Mouse (Mus musculus): ENCODE measurements around the gene Cnst. TPM values are rescaled to one million over a fixed set of nuclear protein-coding genes. Genes with fewer than 3 reads are reported as not detected.

Gene Cnst
- polyA plus RNA-seq, 1 experiment from 2014 or later: 22.6 TPM

DNA sequence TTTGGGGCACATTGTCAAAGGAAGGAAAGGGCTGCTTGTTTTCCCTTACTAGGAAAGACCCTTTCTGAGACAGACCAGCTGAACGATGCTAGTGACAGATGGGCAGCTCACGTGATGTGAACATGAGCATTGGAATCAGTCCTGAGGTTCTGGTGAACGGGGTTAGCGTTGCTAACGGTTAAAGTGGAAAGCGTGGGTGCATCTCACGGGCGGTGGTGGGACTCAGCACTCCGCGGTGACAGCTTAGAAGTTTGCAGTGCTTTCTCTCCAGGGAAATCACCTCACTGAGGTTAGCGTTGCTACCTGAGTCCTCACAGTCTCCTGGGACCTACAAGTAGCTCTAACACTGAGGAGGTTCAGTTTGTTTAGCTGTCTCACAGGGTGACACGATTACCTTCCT lies 45.5 kb downstream of the Cnst start:
- H3K9ac ChIP-seq (ENCODE audit: low read depth, low read length): no peak overlapping the region
- ATAC-seq (ENCODE audit: low FRiP score) (no peak), DNase-seq (ENCODE audit: low spot score) (no peak)
- H3K36me3 ChIP-seq (ENCODE audit: control insufficient read depth, insufficient read depth, low read length): no peaks in the 10 kb centered on the region
- no peak overlapping the region for H3K4me2 ChIP-seq (replicated peaks; ENCODE audit: low read depth, low read length)
- H3K27me3 ChIP-seq (ENCODE audit: control insufficient read depth, insufficient read depth, low read length): no peaks in the 10 kb centered on the region
- H3K27ac ChIP-seq (ENCODE audit: low read depth, low read length): no peak overlapping the region
- H3K4me3 ChIP-seq (ENCODE audit: low read depth, low read length): no peak overlapping the region
- H3K9me3 ChIP-seq (ENCODE audit: control insufficient read depth, low read length): no peaks in the 10 kb centered on the region
- WGBS: 81% methylated on average over 12 of the region's 12 CpGs
- no peaks in the 10 kb centered on the region for H3K4me1 ChIP-seq (replicated peaks; ENCODE audit: control insufficient read depth, insufficient read depth, low read length)

DNA sequence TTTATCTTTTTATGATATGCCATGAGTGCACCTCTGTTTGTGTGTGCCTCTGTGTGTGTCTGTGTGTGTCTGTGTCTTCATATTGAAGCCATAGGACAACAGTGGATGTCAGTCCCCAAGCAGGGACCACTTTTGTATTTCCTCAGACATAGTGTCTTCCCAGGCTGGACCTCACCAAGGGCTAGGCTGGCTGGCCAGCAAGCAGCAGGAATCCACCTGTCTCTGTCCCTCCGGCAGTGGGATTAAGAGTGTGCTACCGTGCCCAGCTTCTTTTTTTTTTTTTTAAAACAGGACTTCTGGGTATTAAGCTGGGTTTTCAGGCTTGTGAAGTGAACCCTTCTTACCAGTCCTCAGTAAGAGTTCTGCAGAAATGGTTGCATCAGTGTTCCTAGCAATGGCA lies 46.0 kb downstream of the Cnst start:
- Histone ChIP-seq H3K9me3 (ENCODE audit: control insufficient read depth, low read length) (no peaks in the 10 kb centered on the region), H3K27ac (ENCODE audit: low read depth, low read length) (no peak overlapping the region), H3K4me1 (replicated peaks; ENCODE audit: control insufficient read depth, insufficient read depth, low read length) (no peaks in the 10 kb centered on the region), H3K4me2 (replicated peaks; ENCODE audit: low read depth, low read length) (no peak overlapping the region), H3K4me3 (ENCODE audit: low read depth, low read length) (no peak overlapping the region), H3K9ac (ENCODE audit: low read depth, low read length) (no peak overlapping the region), H3K27me3 (ENCODE audit: control insufficient read depth, insufficient read depth, low read length) (no peaks in the 10 kb centered on the region), H3K36me3 (ENCODE audit: control insufficient read depth, insufficient read depth, low read length) (no peaks in the 10 kb centered on the region)
- ATAC-seq (ENCODE audit: low FRiP score) (no peak), DNase-seq (ENCODE audit: low spot score) (no peak)
- 85% methylated on average over 2 of the region's 2 CpGs for WGBS

DNA sequence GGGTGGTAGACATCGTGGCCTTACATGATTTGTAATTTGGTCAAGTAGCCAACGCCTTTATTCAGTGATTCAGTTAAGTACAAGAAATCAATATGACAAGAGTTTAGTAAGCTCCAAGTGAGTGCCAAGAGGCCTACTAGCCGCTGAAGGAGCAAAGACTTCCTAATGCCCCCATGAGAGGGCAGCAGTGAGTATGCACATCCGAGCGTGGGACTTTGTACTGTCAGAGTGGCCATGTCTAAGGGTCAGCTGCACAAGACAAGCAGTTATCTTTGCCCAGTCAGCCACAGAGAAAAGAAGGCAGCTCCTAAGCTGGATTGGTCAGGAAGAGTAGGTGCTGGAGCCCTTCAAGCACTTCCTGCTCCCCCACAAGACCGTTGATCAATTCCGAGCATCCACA lies 46.8 kb downstream of the Cnst start:
- Histone ChIP-seq H3K4me2 (replicated peaks; ENCODE audit: low read depth, low read length) (no peak overlapping the region), H3K27me3 (ENCODE audit: control insufficient read depth, insufficient read depth, low read length) (no peaks in the 10 kb centered on the region), H3K36me3 (ENCODE audit: control insufficient read depth, insufficient read depth, low read length) (no peaks in the 10 kb centered on the region), H3K4me1 (replicated peaks; ENCODE audit: control insufficient read depth, insufficient read depth, low read length) (no peaks in the 10 kb centered on the region), H3K9ac (ENCODE audit: low read depth, low read length) (no peak overlapping the region), H3K4me3 (ENCODE audit: low read depth, low read length) (no peak overlapping the region), H3K9me3 (ENCODE audit: control insufficient read depth, low read length) (no peaks in the 10 kb centered on the region), H3K27ac (ENCODE audit: low read depth, low read length) (no peak overlapping the region)
- DNase-seq (ENCODE audit: low spot score): no peak
- whole genome bisulfite sequencing: 74% methylated on average over 7 of the region's 7 CpGs
- no peak for ATAC-seq (ENCODE audit: low FRiP score)

DNA sequence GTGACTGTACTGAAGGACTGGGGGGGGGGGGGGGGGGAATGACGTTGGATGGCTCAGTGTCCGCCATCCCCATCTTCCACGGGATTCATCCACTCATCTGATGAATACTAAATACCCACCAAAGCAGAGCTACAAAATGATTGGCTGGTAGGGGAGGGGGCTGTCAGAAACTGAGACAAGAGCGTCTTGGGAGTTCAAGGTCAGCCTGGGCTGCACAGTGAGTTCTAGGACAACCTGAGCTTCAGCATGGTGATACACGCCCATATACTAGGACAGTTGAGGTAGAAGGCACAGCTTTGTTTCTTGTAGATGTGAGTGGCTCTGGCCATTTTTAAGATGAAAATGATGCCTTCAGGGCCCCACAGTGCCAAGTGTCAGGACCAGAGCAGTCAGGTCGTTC lies 52.2 kb downstream of the Cnst start:
- H3K4me3 ChIP-seq (ENCODE audit: low read depth, low read length): no peak overlapping the region
- 91% methylated on average over 6 of the region's 6 CpGs for WGBS
- H3K27me3 ChIP-seq (ENCODE audit: control insufficient read depth, insufficient read depth, low read length): no peaks in the 10 kb centered on the region
- H3K27ac ChIP-seq (ENCODE audit: low read depth, low read length): no peak overlapping the region
- H3K9me3 ChIP-seq (ENCODE audit: control insufficient read depth, low read length): no peaks in the 10 kb centered on the region
- no peaks in the 10 kb centered on the region for H3K4me1 ChIP-seq (replicated peaks; ENCODE audit: control insufficient read depth, insufficient read depth, low read length)
- ATAC-seq (ENCODE audit: low FRiP score) (no peak), DNase-seq (ENCODE audit: low spot score) (no peak)
- H3K9ac ChIP-seq (ENCODE audit: low read depth, low read length): no peak overlapping the region
- no peak overlapping the region for H3K4me2 ChIP-seq (replicated peaks; ENCODE audit: low read depth, low read length)
- H3K36me3 ChIP-seq (ENCODE audit: control insufficient read depth, insufficient read depth, low read length): no peaks in the 10 kb centered on the region

DNA sequence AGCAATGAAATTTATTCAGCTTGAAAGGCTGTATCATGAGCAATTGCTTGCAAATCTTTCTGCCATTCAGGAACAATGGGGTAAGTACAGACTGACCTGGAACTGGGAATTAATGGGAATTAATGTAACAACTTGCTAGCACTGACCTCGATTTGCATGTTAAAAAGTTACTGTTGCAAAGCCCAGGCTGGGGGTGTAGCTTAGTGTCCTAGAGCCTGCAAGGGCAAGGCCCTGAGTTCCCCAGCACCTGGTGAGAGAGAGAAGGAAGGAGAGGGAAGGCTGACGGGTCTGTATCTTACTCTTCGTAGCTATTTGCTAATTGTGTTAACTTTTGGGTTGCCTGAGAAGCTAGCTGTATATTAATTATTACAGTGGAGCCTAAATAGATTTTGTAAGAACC lies 58.4 kb downstream of the Cnst start:
- Histone ChIP-seq H3K27me3 (ENCODE audit: control insufficient read depth, insufficient read depth, low read length) (no peaks in the 10 kb centered on the region), H3K4me2 (replicated peaks; ENCODE audit: low read depth, low read length) (no peak overlapping the region), H3K27ac (ENCODE audit: low read depth, low read length) (no peak overlapping the region), H3K36me3 (ENCODE audit: control insufficient read depth, insufficient read depth, low read length) (no peaks in the 10 kb centered on the region), H3K9me3 (ENCODE audit: control insufficient read depth, low read length) (no peaks in the 10 kb centered on the region), H3K9ac (ENCODE audit: low read depth, low read length) (no peak overlapping the region), H3K4me3 (ENCODE audit: low read depth, low read length) (no peak overlapping the region), H3K4me1 (replicated peaks; ENCODE audit: control insufficient read depth, insufficient read depth, low read length) (no peaks in the 10 kb centered on the region)
- DNase-seq (ENCODE audit: low spot score): no peak
- 59% methylated on average over 3 of the region's 3 CpGs for WGBS
- ATAC-seq (ENCODE audit: low FRiP score): no peak

DNA sequence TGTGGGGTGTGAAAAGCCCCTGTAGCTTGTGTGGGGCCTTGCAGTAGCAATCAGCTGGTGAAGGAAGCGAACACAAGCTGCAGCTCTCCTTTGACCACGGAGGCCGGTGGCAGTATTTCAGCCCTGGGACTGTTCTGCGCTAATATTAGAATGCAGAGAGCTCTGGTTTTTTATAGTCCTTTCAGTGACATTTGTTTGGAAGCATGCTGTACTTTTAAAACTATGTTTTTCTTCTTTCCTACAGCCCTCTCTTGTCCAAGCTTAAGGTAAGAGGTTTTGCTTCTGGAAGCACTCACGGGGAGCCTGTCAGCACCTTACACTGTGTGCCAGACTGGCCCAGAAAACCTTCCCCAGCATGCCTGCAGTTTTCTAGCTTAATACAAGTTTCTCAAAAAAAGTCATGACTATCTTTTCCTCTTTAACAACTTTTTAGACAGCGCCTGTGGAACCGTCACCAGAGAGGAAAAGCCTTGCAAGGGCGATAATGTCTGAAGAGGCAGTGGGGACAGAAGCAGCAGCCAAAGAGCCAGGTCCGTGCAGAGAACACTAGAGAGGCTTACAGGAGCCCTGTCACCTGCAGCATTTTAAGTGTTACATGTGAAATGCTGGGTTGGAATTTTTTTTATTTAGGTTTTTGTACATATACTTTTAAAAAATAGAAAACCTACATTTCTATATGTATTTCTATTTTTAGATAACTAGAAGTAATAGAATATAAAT lies 60.0 kb downstream of the Cnst start:
- no peaks in the 10 kb centered on the region for H3K9me3 ChIP-seq (ENCODE audit: control insufficient read depth, low read length)
- DNase-seq (ENCODE audit: low spot score) (no peak), ATAC-seq (ENCODE audit: low FRiP score) (no peak)
- no peaks in the 10 kb centered on the region for H3K36me3 ChIP-seq (ENCODE audit: control insufficient read depth, insufficient read depth, low read length)
- H3K27me3 ChIP-seq (ENCODE audit: control insufficient read depth, insufficient read depth, low read length): no peaks in the 10 kb centered on the region
- H3K4me3 ChIP-seq (ENCODE audit: low read depth, low read length): no peak overlapping the region
- H3K9ac ChIP-seq (ENCODE audit: low read depth, low read length): no peak overlapping the region
- H3K4me2 ChIP-seq (replicated peaks; ENCODE audit: low read depth, low read length): no peak overlapping the region
- WGBS: 88% methylated on average over 9 of the region's 9 CpGs
- no peak overlapping the region for H3K27ac ChIP-seq (ENCODE audit: low read depth, low read length)
- no peaks in the 10 kb centered on the region for H3K4me1 ChIP-seq (replicated peaks; ENCODE audit: control insufficient read depth, insufficient read depth, low read length)

DNA sequence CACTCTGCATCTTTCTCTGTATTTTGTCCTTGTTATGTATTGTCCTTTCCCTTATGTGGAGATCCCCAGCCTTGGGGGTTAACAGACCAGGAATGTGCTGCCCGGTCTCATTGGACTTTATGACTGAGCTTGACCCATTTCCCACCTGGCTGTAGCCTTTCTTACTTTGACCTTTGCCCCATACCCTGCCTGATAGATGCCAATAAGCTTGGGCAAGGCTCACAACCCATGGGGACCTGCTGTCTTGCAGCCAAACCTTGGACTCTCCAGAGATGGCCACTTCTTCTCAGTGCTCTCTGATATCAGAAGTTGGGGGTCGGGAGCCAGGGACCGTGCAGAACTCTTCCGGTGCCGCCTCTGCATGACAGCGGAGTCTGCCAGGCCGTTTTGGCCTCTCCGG lies 62.4 kb downstream of the Cnst start:
- Histone ChIP-seq H3K9me3 (ENCODE audit: control insufficient read depth, low read length) (no peaks in the 10 kb centered on the region), H3K27me3 (ENCODE audit: control insufficient read depth, insufficient read depth, low read length) (no peaks in the 10 kb centered on the region), H3K4me2 (replicated peaks; ENCODE audit: low read depth, low read length) (no peak overlapping the region), H3K4me3 (ENCODE audit: low read depth, low read length) (no peak overlapping the region), H3K36me3 (ENCODE audit: control insufficient read depth, insufficient read depth, low read length) (no peaks in the 10 kb centered on the region), H3K4me1 (replicated peaks; ENCODE audit: control insufficient read depth, insufficient read depth, low read length) (no peaks in the 10 kb centered on the region), H3K27ac (ENCODE audit: low read depth, low read length) (no peak overlapping the region), H3K9ac (ENCODE audit: low read depth, low read length) (no peak overlapping the region)
- no peak for DNase-seq (ENCODE audit: low spot score)
- ATAC-seq (ENCODE audit: low FRiP score): no peak
- 92% methylated on average over 8 of the region's 8 CpGs for WGBS

DNA sequence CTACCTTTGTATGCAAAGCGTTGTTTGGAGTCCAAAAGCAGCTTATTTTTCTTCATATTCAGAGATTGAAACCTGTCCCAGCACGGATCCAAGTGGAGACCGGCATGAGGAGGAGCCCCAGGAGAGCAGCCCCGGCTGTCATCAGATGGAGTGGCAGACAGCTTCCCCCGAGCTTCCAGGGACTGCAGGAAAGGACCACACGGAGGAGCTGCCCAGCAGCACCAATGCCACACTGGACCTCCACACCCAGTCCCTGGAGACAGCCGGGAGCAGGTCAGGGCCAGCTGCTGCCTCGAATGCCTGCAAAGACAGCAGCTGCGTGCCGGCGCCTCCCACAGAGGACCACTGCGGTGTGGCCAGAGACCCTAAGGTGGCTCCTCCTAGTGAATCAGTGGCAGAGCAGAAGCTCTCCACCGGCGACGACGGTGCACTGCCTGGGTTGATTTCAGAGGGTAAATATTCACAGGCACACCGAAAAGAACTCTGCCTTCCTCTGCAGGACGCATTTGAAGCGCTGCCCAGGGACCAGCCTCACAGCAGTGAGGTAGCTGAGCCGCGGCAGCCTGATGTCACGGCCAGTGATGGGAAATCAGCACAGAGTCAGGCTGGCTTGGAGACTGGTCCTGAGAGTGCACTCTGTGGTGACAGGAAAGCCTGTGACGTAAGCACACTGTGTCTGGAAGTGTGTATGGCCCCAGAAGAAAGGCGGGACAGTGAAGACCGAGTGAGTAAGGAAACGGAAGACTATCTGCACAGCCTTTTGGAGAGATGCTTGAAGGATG lies 63.7 kb downstream of the Cnst start:
- 47% methylated on average over 25 of the region's 26 CpGs for WGBS
- H3K4me1 ChIP-seq (replicated peaks; ENCODE audit: control insufficient read depth, insufficient read depth, low read length): no peaks in the 10 kb centered on the region
- H3K27me3 ChIP-seq (ENCODE audit: control insufficient read depth, insufficient read depth, low read length): no peaks in the 10 kb centered on the region
- H3K27ac ChIP-seq (ENCODE audit: low read depth, low read length): peak overlapping the region; percentile 10; the same call in 1 of the 2 replicates
- no peak overlapping the region for H3K4me3 ChIP-seq (ENCODE audit: low read depth, low read length)
- ATAC-seq (ENCODE audit: low FRiP score): 0 out of 2 replicates have a peak, but pooled peaks have one; percentile 33
- no peak overlapping the region for H3K4me2 ChIP-seq (replicated peaks; ENCODE audit: low read depth, low read length)
- DNase-seq (ENCODE audit: low spot score): peak; percentile 28
- no peaks in the 10 kb centered on the region for H3K9me3 ChIP-seq (ENCODE audit: control insufficient read depth, low read length)
- 0 out of 2 replicates have a peak overlapping the region, but pooled peaks have one; percentile 15 for H3K9ac ChIP-seq (ENCODE audit: low read depth, low read length)
- no peaks in the 10 kb centered on the region for H3K36me3 ChIP-seq (ENCODE audit: control insufficient read depth, insufficient read depth, low read length)

DNA sequence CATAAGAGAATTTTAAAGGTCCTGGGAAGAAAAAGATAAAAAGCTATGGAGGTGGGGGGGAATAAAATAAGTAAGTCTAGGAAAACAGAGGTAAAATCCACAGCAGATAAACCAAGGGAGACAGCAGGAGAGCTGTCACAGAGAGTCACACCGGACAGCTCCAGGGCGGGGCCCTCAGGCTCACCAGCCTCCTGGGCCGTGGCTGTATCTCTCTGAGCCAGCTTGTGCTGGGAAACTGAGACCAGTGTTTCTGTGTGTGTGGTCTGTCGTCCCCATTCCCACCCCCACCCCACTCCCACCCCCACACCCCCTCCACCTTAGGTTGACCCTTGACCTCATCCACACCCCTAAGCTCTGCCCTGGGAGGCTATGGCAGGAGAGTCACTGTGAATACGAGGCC lies 65.0 kb downstream of the Cnst start:
- WGBS: 54% methylated on average over 5 of the region's 5 CpGs
- 0 out of 2 replicates have a peak, but pooled peaks have one; percentile 27 for ATAC-seq (ENCODE audit: low FRiP score)
- Histone ChIP-seq H3K4me3 (ENCODE audit: low read depth, low read length) (no peak overlapping the region), H3K9me3 (ENCODE audit: control insufficient read depth, low read length) (no peaks in the 10 kb centered on the region), H3K4me2 (replicated peaks; ENCODE audit: low read depth, low read length) (no peak overlapping the region), H3K27me3 (ENCODE audit: control insufficient read depth, insufficient read depth, low read length) (no peaks in the 10 kb centered on the region), H3K36me3 (ENCODE audit: control insufficient read depth, insufficient read depth, low read length) (no peaks in the 10 kb centered on the region), H3K4me1 (replicated peaks; ENCODE audit: control insufficient read depth, insufficient read depth, low read length) (no peaks in the 10 kb centered on the region), H3K9ac (ENCODE audit: low read depth, low read length) (no peak overlapping the region), H3K27ac (ENCODE audit: low read depth, low read length) (no peak overlapping the region)
- DNase-seq (ENCODE audit: low spot score): no peak

Measured in hindbrain, embryonic 11.5 days (tissue).